Comparison of ENCODE assay signal across 15 mouse cellular contexts in genomic region chr8:77411262-77411661, GRCm38 (mm10).
"Had no signal": no experiment of that assay in that cellular context is flagged by ENCODE, and none has a peak within 500 bp of the region (broad histone marks: within the 10 kb centered on the region; RNA-seq: fewer than 3 reads in every experiment).

No protein-coding gene starts in this region.

- DNase-seq: retina, postnatal 1 day; right cerebral cortex, adult 18-20 months; right cerebral cortex, postnatal 14 days; right cerebral cortex, postnatal 25 days; right cerebral cortex, postnatal 4 days; spleen, adult 18-20 months; thymus, adult 18-20 months; thymus, adult 2 months; thymus, postnatal 14 days; thymus, postnatal 25 days; thymus, postnatal 36 days; thymus, postnatal 4 days had no signal

- H3K9ac ChIP-seq: neural tube, embryonic 15.5 days; stomach, embryonic 15.5 days had no signal

- H3K27me3 ChIP-seq: neural tube, embryonic 15.5 days; stomach, embryonic 15.5 days had no signal

- H3K4me1 ChIP-seq: neural tube, embryonic 15.5 days; stomach, embryonic 15.5 days had no signal

- H3K4me3 ChIP-seq: neural tube, embryonic 15.5 days; stomach, embryonic 15.5 days had no signal

- H3K36me3 ChIP-seq: neural tube, embryonic 15.5 days had no signal

- H3K27ac ChIP-seq: neural tube, embryonic 15.5 days; stomach, embryonic 15.5 days; stomach, postnatal 0 days had no signal

- H3K4me2 ChIP-seq: neural tube, embryonic 15.5 days; stomach, embryonic 15.5 days had no signal

- H3K9me3 ChIP-seq: neural tube, embryonic 15.5 days; stomach, embryonic 15.5 days had no signal
